Mouse (Mus musculus) heart, postnatal 0 days (tissue): ENCODE measurements at regions not wholly inside any gene's neighbourhood (a gene's known extent, or its start where the extent isn't known, plus 50 kb on each side); places are given as distances from the start of the nearest gene placed in this dataset.

Experiments used
- ATAC-seq: fragments of 200-750 bp; cut with Nextera tagmentation; 2 replicates; pipeline ENCODE4 v1.8.0; 2017; ENCODE audit warnings: low read depth, moderate number of reproducible peaks, moderate library complexity; ENCODE audit not compliant: insufficient read depth
- DNase-seq: peaks from one replicate; pipeline ENCODE4 v3.0.0-alpha.2; 2016; ENCODE audit warnings: low spot score
- H3K27ac ChIP-seq: fragments of 300-500 bp; sonication (generic); 2 replicates; pipeline ENCODE4 v1.5.1; 2014; ENCODE audit warnings: low read depth, mild to moderate bottlenecking
- H3K27me3 ChIP-seq: fragments of 300-500 bp; sonication (generic); 2 replicates; pipeline ENCODE4 v1.6.1; 2014; ENCODE audit warnings: low read length, mixed read lengths; ENCODE audit not compliant: control insufficient read depth, insufficient read depth
- H3K36me3 ChIP-seq: fragments of 300-500 bp; sonication (generic); replicated peaks from 2 replicates; pipeline ENCODE4 v1.6.1; 2014; ENCODE audit warnings: low read length, mixed read lengths; ENCODE audit not compliant: control insufficient read depth, insufficient read depth
- H3K4me1 ChIP-seq: fragments of 300-500 bp; sonication (generic); 2 replicates; pipeline ENCODE4 v1.6.1; 2014; ENCODE audit warnings: antibody characterized with exemption; ENCODE audit not compliant: control insufficient read depth, insufficient read depth
- H3K4me2 ChIP-seq: fragments of 300-500 bp; sonication (generic); 2 replicates; pipeline ENCODE4 v1.6.1; 2014; ENCODE audit warnings: low read depth, mild to moderate bottlenecking, low read length, moderate library complexity
- H3K4me3 ChIP-seq: fragments of 300-500 bp; sonication (generic); 2 replicates; pipeline ENCODE4 v1.5.1; 2014; ENCODE audit warnings: low read depth, low read length
- H3K9ac ChIP-seq: fragments of 300-500 bp; sonication (generic); replicated peaks from 2 replicates; pipeline ENCODE4 v1.6.1; 2014; ENCODE audit warnings: low read depth, low read length, mixed read lengths
- H3K9me3 ChIP-seq: fragments of 300-500 bp; sonication (generic); replicated peaks from 2 replicates; pipeline ENCODE4 v1.6.1; 2016; ENCODE audit warnings: low read length; ENCODE audit not compliant: control insufficient read depth
- CTCF ChIP-seq: IDR thresholded peaks from 2 replicates; pipeline ENCODE4 v1.5.1; 2016; ENCODE audit warnings: antibody characterized with exemption, control low read depth, low read depth
- EP300 ChIP-seq: IDR thresholded peaks from 2 replicates; pipeline ENCODE4 v1.6.1; 2016; ENCODE audit warnings: antibody characterized with exemption, low read depth
- WGBS: fragments of 180-500 bp; shearing (Covaris S2); extraction: QIAGEN DNeasy Blood & Tissue Kit; methylation state at CpG from one replicate; pipeline ENCODE4 v1.1.7; 2014; 5-methylcytosine and 5-hydroxymethylcytosine counted together

DNA sequence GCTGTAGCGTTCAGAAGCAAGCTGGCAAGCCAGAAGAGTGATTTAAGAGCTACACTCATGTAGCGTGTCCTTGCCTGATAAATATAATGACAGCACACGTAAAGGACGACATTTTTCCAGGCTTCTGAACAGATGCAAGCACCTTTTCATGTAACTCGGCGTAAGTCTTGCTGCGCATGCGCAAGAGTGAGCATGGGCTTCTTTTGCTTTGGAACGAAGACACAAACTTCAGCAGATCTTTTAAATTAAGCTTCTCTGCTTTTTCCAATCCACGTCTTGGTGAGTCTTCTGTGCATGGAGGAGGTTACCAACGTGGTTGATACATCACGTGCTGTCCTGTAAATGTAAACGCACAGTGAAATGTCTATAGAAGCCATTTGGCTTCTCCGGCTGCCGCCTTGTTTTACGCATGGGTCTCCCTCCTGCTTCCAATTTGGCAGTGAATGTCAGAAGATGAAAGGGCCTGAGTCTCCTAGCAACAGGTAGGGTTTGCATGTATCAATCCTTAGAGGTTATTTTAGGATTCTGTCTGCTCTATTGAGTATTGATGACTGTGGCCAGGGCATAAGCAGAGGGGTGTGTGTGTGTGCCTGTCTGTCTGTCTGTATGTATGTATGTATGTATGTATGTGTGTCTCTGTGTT, 128.4 kb downstream of the Lrig3 start:
- 77% methylated on average over 16 of the region's 16 CpGs for WGBS
- TF ChIP-seq EP300: no peak
- no peak for TF ChIP-seq CTCF
- no peak for ATAC-seq

DNA sequence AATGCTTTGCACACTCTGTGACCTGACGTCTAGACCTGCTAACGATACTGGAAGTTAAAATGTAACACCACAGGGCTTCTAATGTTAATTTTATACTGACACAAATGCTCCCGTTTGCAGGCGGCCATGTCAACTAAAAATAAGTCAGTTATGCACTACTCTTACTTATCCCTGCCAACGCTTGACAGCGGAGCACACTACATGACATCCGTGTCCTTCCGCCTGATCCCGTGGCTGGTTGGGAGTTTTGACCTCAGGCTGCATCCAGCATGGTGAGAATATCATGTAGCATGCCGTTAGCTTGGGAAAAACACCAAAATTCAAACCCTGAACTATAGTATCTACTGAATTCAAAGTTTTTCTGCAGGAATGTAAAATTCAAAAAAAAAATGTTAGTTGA, 131.9 kb downstream of the Lrig3 start:
- H3K4me3 ChIP-seq: no peak overlapping the region
- H3K27me3 ChIP-seq: no peaks in the 10 kb centered on the region
- DNase-seq: no peak
- no peaks in the 10 kb centered on the region for H3K9me3 ChIP-seq
- TF ChIP-seq EP300 (no peak), CTCF (no peak)
- no peak for ATAC-seq
- H3K4me2 ChIP-seq: no peak overlapping the region
- no peak overlapping the region for H3K9ac ChIP-seq
- H3K4me1 ChIP-seq: no peaks in the 10 kb centered on the region
- WGBS: 72% methylated on average over 10 of the region's 10 CpGs
- no peaks in the 10 kb centered on the region for H3K36me3 ChIP-seq
- H3K27ac ChIP-seq: no peak overlapping the region

More for the DNA sequence above, 128.4 kb downstream of the Lrig3 start:
- no peak for DNase-seq
- H3K9ac ChIP-seq: no peak overlapping the region
- H3K9me3 ChIP-seq: no peaks in the 10 kb centered on the region
- H3K36me3 ChIP-seq: no peaks in the 10 kb centered on the region
- H3K4me3 ChIP-seq: no peak overlapping the region
- no peak overlapping the region for H3K27ac ChIP-seq
- no peak overlapping the region for H3K4me2 ChIP-seq
- no peaks in the 10 kb centered on the region for H3K27me3 ChIP-seq
- H3K4me1 ChIP-seq: no peaks in the 10 kb centered on the region

GRCm38 (mm10) chr10:126102876-126103275, 136.9 kb downstream of the Lrig3 start:
- Histone ChIP-seq H3K4me2 (no peak overlapping the region), H3K36me3 (no peaks in the 10 kb centered on the region), H3K4me1 (no peaks in the 10 kb centered on the region), H3K9ac (no peak overlapping the region), H3K4me3 (no peak overlapping the region), H3K27ac (no peak overlapping the region), H3K27me3 (no peaks in the 10 kb centered on the region), H3K9me3 (no peaks in the 10 kb centered on the region)
- TF ChIP-seq CTCF: no peak
- DNase-seq (no peak), ATAC-seq (no peak)
- WGBS: 76% methylated on average over 15 of the region's 15 CpGs

- Histone ChIP-seq H3K27ac (no peak overlapping the region), H3K9me3 (no peaks in the 10 kb centered on the region), H3K27me3 (no peaks in the 10 kb centered on the region), H3K4me1 (no peaks in the 10 kb centered on the region), H3K4me2 (no peak overlapping the region), H3K4me3 (no peak overlapping the region), H3K36me3 (no peaks in the 10 kb centered on the region), H3K9ac (no peak overlapping the region)
- TF ChIP-seq CTCF (no peak), EP300 (no peak)
- no peak for ATAC-seq
- DNase-seq: no peak
- WGBS: 85% methylated on average over 5 of the region's 5 CpGs
These were observed 147.1 kb downstream of the Lrig3 start for GRCm38 (mm10) chr10:126113106-126113505.

DNA sequence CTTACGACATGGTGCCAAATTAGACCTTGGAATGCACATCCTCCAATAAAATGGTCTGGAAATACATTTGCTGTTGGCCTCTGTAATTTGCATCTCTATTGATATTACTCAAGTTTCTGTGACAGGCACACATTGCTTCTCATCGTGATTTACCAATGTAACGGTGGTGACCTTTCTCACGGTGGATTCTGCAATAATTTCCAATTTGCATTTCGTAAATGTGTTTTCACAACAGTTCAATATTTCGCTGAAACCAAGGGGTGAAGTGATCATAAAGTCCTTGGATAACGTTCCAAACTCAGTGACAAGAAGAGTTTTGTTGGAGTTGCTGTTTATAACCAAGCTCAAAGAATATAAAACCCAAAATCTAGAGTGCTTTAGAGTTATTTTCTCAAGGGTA, 149.4 kb downstream of the Lrig3 start:
- WGBS: 75% methylated on average over 7 of the region's 7 CpGs

DNA sequence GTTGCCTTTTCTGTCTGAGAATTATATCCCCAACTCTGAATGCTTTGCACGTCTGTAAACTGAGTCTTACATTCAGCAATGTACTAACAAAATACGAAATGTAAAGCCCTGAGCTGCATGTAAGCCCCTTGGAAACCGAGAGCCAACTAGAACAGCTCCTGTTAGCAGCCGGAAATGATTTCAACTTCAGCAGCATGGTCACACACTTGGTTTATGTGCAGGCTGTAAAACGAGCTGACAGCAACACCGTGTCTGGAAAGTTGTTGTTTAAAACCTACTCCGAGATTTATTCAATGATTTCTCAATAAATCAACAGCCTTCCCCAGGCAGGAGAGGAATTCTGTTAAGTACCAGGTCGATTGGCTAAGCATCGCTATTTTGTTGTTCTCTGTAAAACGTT, 155.7 kb downstream of the Lrig3 start:
- Histone ChIP-seq H3K27me3 (no peaks in the 10 kb centered on the region), H3K4me2 (no peak overlapping the region), H3K36me3 (no peaks in the 10 kb centered on the region), H3K9ac (no peak overlapping the region), H3K9me3 (no peaks in the 10 kb centered on the region), H3K27ac (no peak overlapping the region), H3K4me1 (no peaks in the 10 kb centered on the region), H3K4me3 (no peak overlapping the region)
- DNase-seq (no peak), ATAC-seq (no peak)
- TF ChIP-seq CTCF (no peak), EP300 (no peak)
- 73% methylated on average over 10 of the region's 10 CpGs for WGBS

More for the DNA sequence above, 149.4 kb downstream of the Lrig3 start:
- H3K27ac ChIP-seq: no peak overlapping the region
- no peaks in the 10 kb centered on the region for H3K4me1 ChIP-seq
- DNase-seq (no peak), ATAC-seq (no peak)
- H3K4me3 ChIP-seq: no peak overlapping the region
- H3K27me3 ChIP-seq: no peaks in the 10 kb centered on the region
- no peak overlapping the region for H3K4me2 ChIP-seq
- TF ChIP-seq EP300: no peak
- no peak for TF ChIP-seq CTCF
- no peak overlapping the region for H3K9ac ChIP-seq
- H3K9me3 ChIP-seq: no peaks in the 10 kb centered on the region
- no peaks in the 10 kb centered on the region for H3K36me3 ChIP-seq
